Mouse (Mus musculus) intestine, postnatal 0 days (tissue): ENCODE results near the gene Ptprcap. TPM values are rescaled to one million over a fixed set of nuclear protein-coding genes. Genes with fewer than 3 reads are reported as not detected.

Experiments
- ATAC-seq: fragments of 200-750 bp; cut with Nextera tagmentation; 2 replicates; pipeline ENCODE4 v1.8.0; 2017; ENCODE audit warnings: mild to moderate bottlenecking, moderate TSS enrichment, moderate library complexity
- H3K27ac ChIP-seq: fragments of 300-500 bp; sonication (generic); 2 replicates; pipeline ENCODE4 v1.5.1; 2014; ENCODE audit warnings: mild to moderate bottlenecking, low read depth, low read length, moderate library complexity
- H3K27me3 ChIP-seq: fragments of 300-500 bp; sonication (generic); replicated peaks from 2 replicates; pipeline ENCODE4 v1.6.1; 2014; ENCODE audit warnings: low read length, mixed read lengths; ENCODE audit not compliant: control insufficient read depth, insufficient read depth
- H3K36me3 ChIP-seq: fragments of 300-500 bp; sonication (generic); 2 replicates; pipeline ENCODE4 v1.6.1; 2014; ENCODE audit warnings: mild to moderate bottlenecking, moderate library complexity; ENCODE audit not compliant: control insufficient read depth, insufficient read depth
- H3K4me1 ChIP-seq: fragments of 300-500 bp; sonication (generic); replicated peaks from 2 replicates; pipeline ENCODE4 v1.6.1; 2014; ENCODE audit warnings: antibody characterized with exemption, low read length, mixed read lengths; ENCODE audit not compliant: control insufficient read depth, insufficient read depth
- H3K4me2 ChIP-seq: fragments of 300-500 bp; sonication (generic); replicated peaks from 2 replicates; pipeline ENCODE4 v1.6.1; 2014; ENCODE audit warnings: low read depth, mild to moderate bottlenecking, moderate library complexity
- H3K4me3 ChIP-seq: fragments of 300-500 bp; sonication (generic); 2 replicates; pipeline ENCODE4 v1.5.1; 2014; ENCODE audit warnings: low read depth, low read length
- H3K9ac ChIP-seq: fragments of 300-500 bp; sonication (generic); 2 replicates; pipeline ENCODE4 v1.6.1; 2014; ENCODE audit warnings: mild to moderate bottlenecking, low read depth, low read length
- H3K9me3 ChIP-seq: fragments of 300-500 bp; sonication (generic); 2 replicates; pipeline ENCODE4 v1.6.1; 2016; ENCODE audit warnings: mixed run types; ENCODE audit not compliant: control insufficient read depth
- CTCF ChIP-seq: sonication (generic); IDR thresholded peaks from 2 replicates; pipeline ENCODE4 v1.5.1; 2016; ENCODE audit warnings: low read depth, mild to moderate bottlenecking, control low read depth, antibody characterized with exemption, moderate library complexity
- WGBS: fragments of 180-500 bp; shearing (Covaris S2); extraction: QIAGEN DNeasy Blood & Tissue Kit; methylation state at CpG from one replicate; pipeline ENCODE4 v1.1.7; 2014; 5-methylcytosine and 5-hydroxymethylcytosine counted together
- polyA plus RNA-seq: library from polyadenylated mRNA; unstranded; fragments of >200 nt; fragmentation: Nextera tagmentation; extraction: Ambion mirVana; gene quantifications from 2 replicates; pipeline ENCODE4 v1.2.1, GENCODE M21; 2015

The Ptprcap gene
- polyA plus RNA-seq, 1 experiment from 2014 or later = 3.4 TPM

DNA sequence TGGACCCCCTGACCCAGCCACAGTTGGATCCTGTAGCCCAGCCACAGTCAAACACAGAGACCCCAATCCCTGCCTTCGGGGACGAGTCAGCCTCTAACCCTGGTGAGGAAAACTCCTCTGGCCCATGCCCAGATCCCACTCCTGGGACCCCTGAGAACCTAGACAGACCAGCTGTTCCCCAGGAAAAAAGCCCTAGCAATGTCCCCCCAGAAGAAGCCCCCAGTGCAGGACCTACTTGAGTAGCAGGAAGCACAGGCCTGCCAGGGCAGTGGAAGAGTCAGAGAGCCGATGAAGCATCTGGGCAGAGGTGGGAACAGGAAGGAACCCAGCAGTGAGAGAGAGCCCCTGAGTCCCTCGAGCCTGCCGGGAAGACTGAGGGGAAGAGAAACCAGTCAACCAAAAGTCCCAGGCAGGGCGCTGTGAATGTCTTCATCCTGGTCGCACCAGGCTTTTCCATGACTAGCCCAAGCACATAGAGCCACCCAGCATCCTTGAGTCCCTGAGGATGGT, 9.6 kb upstream of the Ptprcap start, which contains the start of gene Cabp4:
TSS of gene Cabp4 (minus strand) at position 275 of the 510 bp plus-strand sequence.
- TF ChIP-seq CTCF = no peak
- ATAC-seq = no peak
- Histone ChIP-seq H3K9ac (no peak within 1 kb of the TSS), H3K27ac (no peak within 1 kb of the TSS; the same call in 1 of the 2 replicates), H3K4me3 (no peak within 1 kb of the TSS), H3K27me3 (no peaks in the 10 kb centered on the region), H3K9me3 (no peaks in the 10 kb centered on the region), H3K4me1 (no peaks in the 10 kb centered on the region), H3K36me3 (no peaks in the 10 kb centered on the region), H3K4me2 (no peak within 1 kb of the TSS)
- 80% methylated on average over 7 of the region's 7 CpGs for WGBS

DNA sequence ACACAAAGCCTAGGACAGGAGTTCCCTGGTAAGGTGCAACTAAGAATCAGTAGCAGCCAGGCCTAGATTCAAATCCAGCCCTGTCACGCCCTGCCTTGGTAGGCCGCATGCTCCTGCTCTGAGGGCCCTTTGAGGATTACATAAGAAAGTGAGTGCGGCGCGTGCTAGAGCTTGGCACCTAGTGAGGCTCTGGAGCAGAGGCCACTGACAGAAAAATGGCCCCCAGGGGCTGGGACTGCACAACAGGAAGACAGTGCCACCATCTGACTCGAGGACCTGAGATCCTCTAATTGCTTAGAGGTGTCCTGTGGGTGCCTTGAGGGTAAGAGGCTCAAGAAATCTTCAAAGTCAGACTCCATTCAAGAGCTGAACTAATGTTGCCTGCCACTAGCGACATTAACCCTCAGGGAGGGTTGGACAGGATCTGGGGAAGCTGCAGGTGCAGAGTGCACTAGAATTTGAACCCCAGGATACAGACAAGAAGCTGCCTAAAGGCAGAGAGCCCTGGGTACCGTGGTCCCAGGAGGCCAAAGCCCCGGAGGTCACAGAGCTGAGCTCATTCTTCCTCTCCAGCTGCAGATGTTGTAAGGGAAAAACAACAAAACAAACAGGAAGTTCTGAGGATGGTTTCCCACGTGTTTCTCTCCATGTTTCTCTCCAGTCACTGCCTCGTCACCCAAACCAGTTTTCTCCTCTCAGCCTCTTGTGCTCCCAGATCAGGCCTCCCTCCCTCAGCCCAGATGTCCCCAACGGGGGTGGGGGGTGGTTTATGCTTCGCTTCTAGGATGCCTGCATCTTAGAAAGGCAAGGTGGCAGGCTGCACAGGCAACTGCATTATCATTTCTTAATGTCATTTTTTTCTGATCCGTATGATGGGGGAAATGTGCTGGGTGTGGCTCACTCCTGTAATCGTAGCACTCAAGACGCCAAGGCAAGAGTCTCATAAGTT, 8.6 kb upstream of the Ptprcap start:
- H3K9me3 ChIP-seq = no peaks in the 10 kb centered on the region
- TF ChIP-seq CTCF = no peak
- no peak for ATAC-seq
- H3K4me1 ChIP-seq = peaks cover 7% of the 10 kb centered on the region; the same call in 1 of the 2 replicates
- WGBS = 76% methylated on average over 16 of the region's 16 CpGs
- H3K9ac ChIP-seq = no peak overlapping the region
- 0 out of 2 replicates have a peak, but pooled peaks cover under 1% of the 10 kb centered on the region for H3K36me3 ChIP-seq
- H3K4me3 ChIP-seq = no peak overlapping the region
- no peak overlapping the region for H3K4me2 ChIP-seq
- H3K27ac ChIP-seq = no peak overlapping the region; the same call in 1 of the 2 replicates
- H3K27me3 ChIP-seq = no peaks in the 10 kb centered on the region

DNA sequence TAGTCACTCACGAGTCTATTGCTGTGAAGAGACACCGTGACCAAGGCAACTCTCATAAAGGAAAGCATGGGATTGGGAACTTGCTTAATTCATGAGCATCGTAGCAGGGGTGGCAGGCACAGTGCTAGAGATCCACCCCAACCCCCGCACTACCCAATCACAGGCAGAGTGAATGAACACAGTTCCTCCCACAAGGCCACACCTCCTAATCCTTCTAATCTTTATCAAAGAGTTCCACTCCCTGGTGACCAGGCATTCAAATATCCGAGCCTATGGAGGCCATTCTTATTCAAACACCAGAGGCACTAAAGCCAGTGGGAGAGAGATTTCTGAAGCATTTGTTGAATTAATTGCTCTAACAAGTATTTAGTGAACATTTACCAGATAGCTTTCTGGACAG, 7.5 kb upstream of the Ptprcap start:
- TF ChIP-seq CTCF = no peak
- Histone ChIP-seq H3K36me3 (peaks cover 11% of the 10 kb centered on the region), H3K9me3 (no peaks in the 10 kb centered on the region), H3K4me1 (peaks cover 9% of the 10 kb centered on the region; the same call in 1 of the 2 replicates), H3K27ac (no peak overlapping the region), H3K27me3 (no peaks in the 10 kb centered on the region), H3K9ac (no peak overlapping the region), H3K4me2 (no peak overlapping the region), H3K4me3 (no peak overlapping the region)
- no peak for ATAC-seq
- WGBS = 90% methylated on average over 5 of the region's 5 CpGs

- WGBS = 73% methylated on average over 12 of the region's 12 CpGs
Measured at GRCm38 (mm10) chr19:4146366-4147021, 6.9 kb upstream of the Ptprcap start.

GRCm38 (mm10) chr19:4147022-4147405, 6.4 kb upstream of the Ptprcap start:
- H3K4me1 ChIP-seq = peaks cover 9% of the 10 kb centered on the region; the same call in 1 of the 2 replicates
- no peak overlapping the region for H3K4me2 ChIP-seq
- TF ChIP-seq CTCF = no peak
- H3K4me3 ChIP-seq = no peak overlapping the region
- no peaks in the 10 kb centered on the region for H3K9me3 ChIP-seq
- H3K27ac ChIP-seq = no peak overlapping the region
- peaks cover 21% of the 10 kb centered on the region for H3K36me3 ChIP-seq
- no peak for ATAC-seq
- H3K27me3 ChIP-seq = no peaks in the 10 kb centered on the region
- 74% methylated on average over 3 of the region's 3 CpGs for WGBS
- H3K9ac ChIP-seq = no peak overlapping the region

More at GRCm38 (mm10) chr19:4146366-4147021, 6.9 kb upstream of the Ptprcap start:
- Histone ChIP-seq H3K27me3 (no peaks in the 10 kb centered on the region), H3K4me3 (no peak overlapping the region), H3K4me2 (no peak overlapping the region), H3K27ac (no peak overlapping the region), H3K36me3 (peaks cover 17% of the 10 kb centered on the region), H3K9me3 (no peaks in the 10 kb centered on the region), H3K4me1 (peaks cover 9% of the 10 kb centered on the region; the same call in 1 of the 2 replicates), H3K9ac (no peak overlapping the region)
- no peak for TF ChIP-seq CTCF
- no peak for ATAC-seq
